Mouse (Mus musculus) heart, adult 10 weeks (tissue): ENCODE data around the gene Crim1. TPM values are rescaled to one million over a fixed set of nuclear protein-coding genes. Genes with fewer than 3 reads are reported as not detected.

Experiments
- polyA plus RNA-seq: library from polyadenylated mRNA; stranded (reverse); fragments of 350-450 nt; fragmentation: Illumina TruSeq; extraction: RNeasy Lipid Tissue Mini Kit (QIAGEN cat#74804); gene quantifications from one replicate; pipeline ENCODE4 v1.2.3, GENCODE M21; 2014; ENCODE audit warnings: low read depth, low replicate concordance

Gene Crim1
- polyA plus RNA-seq, result 21.6 TPM

DNA sequence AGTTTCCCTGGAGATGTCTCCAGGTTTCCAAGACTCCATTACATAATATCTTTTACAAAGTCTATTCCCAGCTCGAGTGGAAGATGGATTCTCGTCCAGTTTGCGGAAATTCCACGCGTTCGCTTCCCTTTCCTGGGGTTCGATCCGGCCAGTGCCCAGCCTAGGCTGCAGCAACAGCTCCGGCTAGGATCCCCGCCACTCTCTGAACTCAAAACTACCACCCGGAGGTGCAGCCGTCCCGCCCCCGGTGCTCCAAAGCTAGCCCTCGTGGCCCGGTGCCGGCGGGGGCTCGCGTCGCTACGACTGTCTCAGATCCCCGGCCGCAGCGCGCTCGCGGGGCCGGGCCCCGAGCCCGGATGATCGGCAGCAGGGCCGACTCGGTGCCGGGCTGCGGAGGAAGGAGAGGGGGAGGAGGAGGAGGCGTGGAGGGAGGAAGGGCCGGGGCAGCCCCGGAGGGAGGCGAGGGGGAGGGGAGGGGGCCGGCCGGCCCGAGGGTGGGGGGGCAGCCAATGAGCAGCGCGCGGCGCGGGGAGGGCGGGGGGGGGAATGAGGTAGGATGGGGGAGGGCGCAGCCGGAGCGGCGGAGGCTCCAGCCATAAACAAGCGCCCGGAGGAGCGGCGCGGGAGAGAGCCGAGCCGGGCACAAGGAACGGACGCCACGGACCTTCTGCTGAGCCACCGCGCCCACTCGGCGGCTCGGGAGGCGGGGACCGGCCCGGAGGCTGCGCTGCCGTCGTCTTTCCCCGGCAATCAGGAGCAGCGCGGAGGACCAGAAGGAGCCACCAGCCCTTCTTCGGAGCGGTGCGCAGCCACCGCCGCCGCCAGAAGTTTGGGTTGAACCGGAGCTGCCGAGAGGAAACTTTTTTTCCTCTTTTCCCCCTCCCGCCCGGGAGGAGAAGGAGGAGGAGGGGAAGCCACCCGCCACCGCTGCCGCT lies at the start of gene Crim1:
Gene Crim1, plus strand, starts transcription at position 623 of the 935 bp plus-strand sequence.

DNA sequence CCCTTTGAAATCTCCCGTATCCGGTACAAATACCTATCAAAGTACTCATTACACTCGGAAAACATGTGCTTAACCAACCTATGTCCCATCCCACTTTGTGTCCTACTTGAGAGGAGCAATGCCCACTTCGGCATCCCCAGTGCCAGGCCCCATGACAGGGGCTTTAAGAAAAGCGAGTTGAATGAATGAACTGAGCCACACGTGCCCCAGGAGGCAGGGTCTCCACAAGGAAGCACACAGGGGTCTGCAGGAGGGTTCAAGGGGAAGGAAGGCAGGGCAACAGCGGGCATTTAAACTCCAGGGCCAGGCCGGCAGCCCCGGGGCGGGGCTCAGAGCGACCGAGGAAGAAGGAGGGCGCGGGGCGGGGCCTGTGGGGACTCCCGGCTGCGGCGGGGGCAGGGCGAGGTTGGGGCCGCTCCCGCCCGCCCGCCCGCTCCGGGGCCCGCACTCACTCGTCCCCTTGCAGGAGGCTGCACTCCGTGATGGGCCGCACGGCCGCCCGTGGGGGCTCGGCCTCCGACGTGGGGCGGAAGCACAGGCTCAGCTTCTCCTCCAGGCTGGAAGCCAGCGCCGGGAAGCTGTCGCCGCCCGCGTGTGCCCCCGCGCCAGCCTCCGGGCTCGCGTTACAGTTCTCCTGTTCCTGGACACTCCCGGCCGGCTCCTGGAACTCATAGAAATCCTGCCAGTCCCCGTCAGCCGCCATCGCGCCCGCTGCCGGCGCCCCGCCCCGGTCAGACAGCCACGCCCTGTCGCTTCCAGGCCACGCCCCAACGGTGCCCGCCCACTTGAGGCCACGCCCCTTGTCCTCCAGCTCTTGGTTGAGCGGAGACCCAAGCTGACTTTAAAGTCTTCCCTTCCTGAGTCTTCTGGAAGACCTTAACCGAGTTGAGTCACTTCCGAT lies 217.6 kb downstream of the Crim1 start, which contains the start of gene Fez2:
Gene Fez2, minus strand, starts transcription at position 772 of the 901 bp plus-strand sequence.

Other genes with a start within 250 kb of the Crim1 start
- gene Fez2, start 217.9 kb downstream of the Crim1 start, polyA plus RNA-seq, result 63.5 TPM